Comparison of ENCODE assay signal across 10 mouse cellular contexts in the genomic region with DNA sequence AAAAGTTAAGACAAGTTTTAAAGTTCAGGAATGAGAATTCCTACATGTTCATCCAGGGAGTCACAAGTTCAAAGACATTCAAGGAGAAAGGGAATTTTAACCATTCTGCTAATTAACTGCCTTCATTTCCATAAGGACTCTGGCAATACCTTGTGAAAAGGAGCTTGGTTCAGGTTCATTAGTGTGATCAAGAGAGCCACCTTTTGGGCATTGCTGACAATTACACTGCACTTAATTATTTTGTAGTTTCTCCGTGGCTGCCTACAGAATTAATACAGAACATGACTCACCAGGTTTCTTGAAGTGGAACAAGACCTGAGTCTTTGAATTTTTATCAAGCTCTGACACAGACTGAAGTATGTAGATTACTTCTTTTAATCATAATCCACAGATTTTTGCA. TPM values are rescaled to one million over a fixed set of nuclear protein-coding genes. Genes with fewer than 3 reads are reported as not detected.
DNase-seq lines count a peak whose midpoint lies in the region; ATAC-seq and TF ChIP-seq lines count a peak whose summit lies in the region.
"Had no signal": no experiment of that assay in that cellular context is flagged by ENCODE, and none has a peak within 500 bp of the region (broad histone marks: within the 10 kb centered on the region; RNA-seq: fewer than 3 reads in every experiment).

No protein-coding gene starts in this region.

- no peak overlapping the region for H3K4me2 ChIP-seq in hindbrain, embryonic 14.5 days (replicated peaks)
- no peak overlapping the region for H3K4me2 ChIP-seq in hindbrain, embryonic 11.5 days (replicated peaks; ENCODE audit: low read depth, low read length)
- H3K4me2 ChIP-seq in CH12.LX (ENCODE audit: insufficient read depth, low read depth, poor library complexity, severe bottlenecking) = no peak overlapping the region
- H3K4me2 ChIP-seq: heart, embryonic 13.5 days had no signal

- dilution Hi-C loops in CH12.LX (cut with MboI; ENCODE audit: extremely low pct_ligation_motif_present, extremely low pct_unique_long_range_greater_than_20kb, low sequenced_read_pairs) = no loop called here

- DNase-seq in hindbrain, embryonic 14.5 days (ENCODE audit: low spot score) = peak; percentile 66
- DNase-seq in hindbrain, embryonic 11.5 days (ENCODE audit: low spot score) = no peak
- peak; percentile 5 for DNase-seq in CH12.LX (ENCODE audit: extremely low read depth)
- peak; percentile 27 to 66 for DNase-seq in cerebellum, adult 2 months
- peak; percentile 2 for DNase-seq in hindlimb bud, embryonic 11.5 days (ENCODE audit: extremely low spot score, low read depth, low spot score)
- DNase-seq in gastrocnemius, postnatal 25 days = no peak
- no peak for DNase-seq in adrenal gland, adult 2 months
- DNase-seq in urinary bladder, postnatal 14 days (ENCODE audit: low spot score) = no peak

- no peaks in the 10 kb centered on the region for H3K79me2 ChIP-seq in CH12.LX (replicated peaks; ENCODE audit: control insufficient read depth, extremely low read depth, insufficient read depth, poor library complexity, severe bottlenecking)

- no peak for TF ChIP-seq EP300 in CH12.LX (IDR thresholded peaks at IDR 0.05; ENCODE audit: low read length)

- H3K9me3 ChIP-seq in hindbrain, embryonic 14.5 days (ENCODE audit: control insufficient read depth, low read length) = no peaks in the 10 kb centered on the region
- H3K9me3 ChIP-seq in hindbrain, embryonic 11.5 days (ENCODE audit: control insufficient read depth, low read length) = no peaks in the 10 kb centered on the region
- H3K9me3 ChIP-seq in CH12.LX (replicated peaks; ENCODE audit: low read length) = peaks cover 8% of the 10 kb centered on the region
- H3K9me3 ChIP-seq: megakaryocyte, embryonic 14.5 days had no signal

- peak; percentile 26 for TF ChIP-seq RAD21 in CH12.LX (IDR thresholded peaks at IDR 0.05; ENCODE audit: low read depth, low read length)

- H3K27ac ChIP-seq in hindbrain, embryonic 14.5 days = no peak overlapping the region
- H3K27ac ChIP-seq in hindbrain, embryonic 11.5 days (ENCODE audit: low read depth, low read length) = no peak overlapping the region
- H3K27ac ChIP-seq in CH12.LX (ENCODE audit: insufficient read depth, low read depth) = no peak overlapping the region
- H3K27ac ChIP-seq in cerebellum, adult 2 months (ENCODE audit: insufficient read depth, low read length) = no peak overlapping the region
- H3K27ac ChIP-seq: heart, embryonic 13.5 days had no signal

- no peak overlapping the region for H3K9ac ChIP-seq in hindbrain, embryonic 14.5 days
- no peak overlapping the region for H3K9ac ChIP-seq in hindbrain, embryonic 11.5 days (ENCODE audit: low read depth, low read length)
- H3K9ac ChIP-seq in CH12.LX (ENCODE audit: insufficient read depth, low read depth) = no peak overlapping the region
- H3K9ac ChIP-seq: heart, embryonic 13.5 days had no signal

- in situ Hi-C loops in CH12.LX (cut with MboI; ENCODE audit: low pct_ligation_motif_present, low pct_unique_long_range_greater_than_20kb, low sequenced_read_pairs) = no loop called here

- H3K4me3 ChIP-seq in hindbrain, embryonic 14.5 days (replicated peaks; ENCODE audit: low read length) = no peak overlapping the region
- no peak overlapping the region for H3K4me3 ChIP-seq in hindbrain, embryonic 11.5 days (ENCODE audit: low read depth, low read length)
- no peak overlapping the region for H3K4me3 ChIP-seq in CH12.LX (replicated peaks in 1 of 3; ENCODE audit: low read depth in 2 of 3, low read length in 2 of 3, poor library complexity in 1 of 3)
- H3K4me3 ChIP-seq in cerebellum, adult 2 months (replicated peaks; ENCODE audit: insufficient read depth, low read depth, low read length) = no peak overlapping the region
- H3K4me3 ChIP-seq: heart, embryonic 13.5 days; megakaryocyte, embryonic 14.5 days had no signal

- no peaks in the 10 kb centered on the region for H3K4me1 ChIP-seq in hindbrain, embryonic 14.5 days (replicated peaks; ENCODE audit: control insufficient read depth, insufficient read depth, low read length)
- H3K4me1 ChIP-seq in hindbrain, embryonic 11.5 days (replicated peaks; ENCODE audit: control insufficient read depth, insufficient read depth, low read length) = no peaks in the 10 kb centered on the region
- H3K4me1 ChIP-seq in CH12.LX (ENCODE audit: control insufficient read depth in 1 of 2, insufficient read depth in 2 of 2) = no peaks in the 10 kb centered on the region
- H3K4me1 ChIP-seq in cerebellum, adult 2 months (ENCODE audit: control insufficient read depth, insufficient read depth, low read length) = no peaks in the 10 kb centered on the region
- H3K4me1 ChIP-seq: heart, embryonic 13.5 days; megakaryocyte, embryonic 14.5 days had no signal

- H3K27me3 ChIP-seq in hindbrain, embryonic 14.5 days (ENCODE audit: control insufficient read depth, insufficient read depth, low read length) = no peaks in the 10 kb centered on the region
- no peaks in the 10 kb centered on the region for H3K27me3 ChIP-seq in hindbrain, embryonic 11.5 days (ENCODE audit: control insufficient read depth, insufficient read depth, low read length)
- no peaks in the 10 kb centered on the region for H3K27me3 ChIP-seq in CH12.LX (replicated peaks)
- H3K27me3 ChIP-seq in cerebellum, adult 2 months (ENCODE audit: control insufficient read depth, insufficient read depth, low read length) = no peaks in the 10 kb centered on the region
- H3K27me3 ChIP-seq: heart, embryonic 13.5 days; megakaryocyte, embryonic 14.5 days had no signal

- no peaks in the 10 kb centered on the region for H3K36me3 ChIP-seq in hindbrain, embryonic 14.5 days (replicated peaks; ENCODE audit: control insufficient read depth, insufficient read depth)
- no peaks in the 10 kb centered on the region for H3K36me3 ChIP-seq in hindbrain, embryonic 11.5 days (ENCODE audit: control insufficient read depth, insufficient read depth, low read length)
- no peaks in the 10 kb centered on the region for H3K36me3 ChIP-seq in CH12.LX (replicated peaks in 1 of 2; ENCODE audit: control insufficient read depth in 1 of 2, insufficient read depth in 1 of 2, low read length in 1 of 2)
- H3K36me3 ChIP-seq: heart, embryonic 13.5 days had no signal

- 4% methylated on average over 1 of the region's 1 CpGs for WGBS in hindbrain, embryonic 14.5 days
- 8% methylated on average over 1 of the region's 1 CpGs for WGBS in hindbrain, embryonic 11.5 days
- 2% methylated on average over 1 of the region's 1 CpGs for WGBS in cerebellum, adult 2 months

- TF ChIP-seq POLR2A in CH12.LX (IDR thresholded peaks at IDR 0.05; ENCODE audit: low read depth, low read length) = no peak
- no peak for TF ChIP-seq POLR2A in cerebellum, adult 2 months (IDR thresholded peaks at IDR 0.05; ENCODE audit: borderline replicate concordance, insufficient read depth, low read length)

- ATAC-seq in hindbrain, embryonic 14.5 days (ENCODE audit: low FRiP score) = peak; percentile 27; the same call in 1 of the 2 replicates
- no peak for ATAC-seq in hindbrain, embryonic 11.5 days (ENCODE audit: low FRiP score)

- TF ChIP-seq CTCF in CH12.LX (conservative IDR thresholded peaks at IDR 0.05 in 1 of 2, IDR thresholded peaks at IDR 0.05 in 1 of 2; ENCODE audit: low read depth in 2 of 2, low read length in 2 of 2) = peak in 1 of 2 experiments; percentile 31; a peak in 2 of 4 replicates
- peak; percentile 57; the same call in 1 of the 2 replicates for TF ChIP-seq CTCF in cerebellum, adult 2 months (IDR thresholded peaks at IDR 0.05; ENCODE audit: borderline replicate concordance, insufficient read depth, low read depth, low read length)

TF ChIP-seq in CH12.LX, 34 proteins besides CTCF, POLR2A, EP300 and RAD21:
- TF ChIP-seq ELF1 (IDR thresholded peaks at IDR 0.05; ENCODE audit: low read depth, low read length) (no peak), KAT2A (IDR thresholded peaks at IDR 0.05; ENCODE audit: insufficient replicate concordance, low read length) (no peak), GABPA (IDR thresholded peaks at IDR 0.05; ENCODE audit: insufficient replicate concordance, low read depth, low read length) (no peak), ETS1 (conservative IDR thresholded peaks at IDR 0.05; ENCODE audit: low read depth, low read length) (no peak), JUND (conservative IDR thresholded peaks at IDR 0.05; ENCODE audit: low read depth, low read length) (no peak), MYC (IDR thresholded peaks at IDR 0.05; ENCODE audit: low read depth, low read length) (no peak), USF2 (conservative IDR thresholded peaks at IDR 0.05; ENCODE audit: low read depth, low read length) (no peak), BHLHE40 (IDR thresholded peaks at IDR 0.05; ENCODE audit: low read depth, low read length) (no peak), USF1 (IDR thresholded peaks at IDR 0.05; ENCODE audit: low read depth, low read length) (no peak), ZC3H11A (IDR thresholded peaks at IDR 0.05; ENCODE audit: low read depth, low read length) (no peak), SIN3A (IDR thresholded peaks at IDR 0.05; ENCODE audit: low read length) (no peak), MEF2A (IDR thresholded peaks at IDR 0.05; ENCODE audit: borderline replicate concordance, low read depth, low read length) (no peak), MAX (IDR thresholded peaks at IDR 0.05; ENCODE audit: low read length) (no peak), CHD2 (IDR thresholded peaks at IDR 0.05; ENCODE audit: low read length) (no peak), HCFC1 (IDR thresholded peaks at IDR 0.05; ENCODE audit: low read depth, low read length) (no peak)

RNA-seq across cellular contexts. Expression of a gene that starts 52.4 kb away (rescaled TPM):
- 0.74 and 0.79 TPM in 2 replicates for polyA plus RNA-seq in hindbrain, embryonic 14.5 days (2014; fragmentation: Nextera tagmentation; extraction: Ambion mirVana)
- 0.61 and 0.74 TPM in 2 replicates for polyA plus RNA-seq in hindbrain, embryonic 11.5 days (2014; fragmentation: Nextera tagmentation; extraction: Ambion mirVana)
- total RNA-seq in CH12.LX (2012; rRNA removed) (not detected in 2 replicates), CH12.LX (2014; rRNA removed) (not detected in 2 replicates)
- not detected in 2 replicates for polyA plus RNA-seq in CH12.LX (2012; ENCODE audit: insufficient read length, low read depth)
- polyA plus RNA-seq in cerebellum, adult 2 months (2012; rRNA removed) = 0.69 and 1.1 TPM in 2 replicates
- 1 to 10 TPM in 1 of 2 experiments, not detected in 1; 2.5 TPM for total RNA-seq in gastrocnemius, postnatal 25 days (2021)
- total RNA-seq in adrenal gland, adult 2 months (2021) = 10 to 100 TPM; 14.8 to 35.2 TPM
- 1.0 and 1.1 TPM in 2 replicates for polyA plus RNA-seq in adrenal gland, adult 2 months (2012; rRNA removed)
- polyA plus RNA-seq: heart, embryonic 13.5 days had no signal

Comparison
In these comparisons a context has a peak if more than half of its experiments do, and no peak if none do; other contexts are left out.
1. DNase-seq: peak in hindbrain, embryonic 14.5 days (single experiment), CH12.LX (single experiment), cerebellum, adult 2 months (2 of 2) and hindlimb bud, embryonic 11.5 days (single experiment); none in hindbrain, embryonic 11.5 days (single experiment), gastrocnemius, postnatal 25 days (single experiment), adrenal gland, adult 2 months (single experiment) and urinary bladder, postnatal 14 days (single experiment).